Mouse (Mus musculus) midbrain, embryonic 11.5 days (tissue): Measurements from ENCODE around the gene Slc1a5. TPM values are rescaled to one million over a fixed set of nuclear protein-coding genes. Genes with fewer than 3 reads are reported as not detected.

ENCODE experiments used
- ATAC-seq: fragments of 200-750 bp; cut with Nextera tagmentation; 2 replicates; pipeline ENCODE4 v1.8.0; 2017; ENCODE audit warnings: moderate TSS enrichment, moderate library complexity; ENCODE audit not compliant: low FRiP score
- DNase-seq: peaks from one replicate; pipeline ENCODE4 v3.0.0; 2015; ENCODE audit warnings: low spot score; ENCODE audit errors: missing footprints
- H3K27ac ChIP-seq: fragments of 300-500 bp; sonication (generic); 2 replicates; pipeline ENCODE4 v1.5.1; 2014; ENCODE audit warnings: low read depth, low read length
- H3K27me3 ChIP-seq: fragments of 300-500 bp; sonication (generic); 2 replicates; pipeline ENCODE4 v1.6.1; 2014; ENCODE audit warnings: mild to moderate bottlenecking, low read length, moderate library complexity, mixed read lengths; ENCODE audit not compliant: control insufficient read depth, insufficient read depth
- H3K36me3 ChIP-seq: fragments of 300-500 bp; sonication (generic); 2 replicates; pipeline ENCODE4 v1.6.1; 2014; ENCODE audit warnings: mild to moderate bottlenecking, low read length, moderate library complexity, mixed read lengths; ENCODE audit not compliant: control insufficient read depth, insufficient read depth
- H3K4me1 ChIP-seq: fragments of 300-500 bp; sonication (generic); 2 replicates; pipeline ENCODE4 v1.6.1; 2014; ENCODE audit warnings: low read length; ENCODE audit not compliant: control insufficient read depth, insufficient read depth
- H3K4me2 ChIP-seq: fragments of 300-500 bp; sonication (generic); 2 replicates; pipeline ENCODE4 v1.6.1; 2014; ENCODE audit warnings: mild to moderate bottlenecking, moderate library complexity
- H3K4me3 ChIP-seq: fragments of 300-500 bp; sonication (generic); 2 replicates; pipeline ENCODE4 v1.5.1; 2014; ENCODE audit warnings: low read depth, low read length
- H3K9ac ChIP-seq: fragments of 300-500 bp; sonication (generic); 2 replicates; pipeline ENCODE4 v1.6.1; 2014; ENCODE audit warnings: low read length
- H3K9me3 ChIP-seq: fragments of 300-500 bp; sonication (generic); 2 replicates; pipeline ENCODE4 v1.6.1; 2016; ENCODE audit warnings: low read length; ENCODE audit not compliant: control insufficient read depth
- WGBS: fragments of 180-500 bp; shearing (Covaris S2); extraction: QIAGEN DNeasy Blood & Tissue Kit; methylation state at CpG from one replicate; pipeline ENCODE4 v1.1.7; 2014; 5-methylcytosine and 5-hydroxymethylcytosine counted together
- polyA plus RNA-seq: library from polyadenylated mRNA; unstranded; fragments of >200 nt; fragmentation: Nextera tagmentation; extraction: Ambion mirVana; gene quantifications from 2 replicates; pipeline ENCODE4 v1.2.1, GENCODE M21; 2014

The Slc1a5 gene
- polyA plus RNA-seq, 1 experiment from 2014 or later = 23.2 TPM

DNA sequence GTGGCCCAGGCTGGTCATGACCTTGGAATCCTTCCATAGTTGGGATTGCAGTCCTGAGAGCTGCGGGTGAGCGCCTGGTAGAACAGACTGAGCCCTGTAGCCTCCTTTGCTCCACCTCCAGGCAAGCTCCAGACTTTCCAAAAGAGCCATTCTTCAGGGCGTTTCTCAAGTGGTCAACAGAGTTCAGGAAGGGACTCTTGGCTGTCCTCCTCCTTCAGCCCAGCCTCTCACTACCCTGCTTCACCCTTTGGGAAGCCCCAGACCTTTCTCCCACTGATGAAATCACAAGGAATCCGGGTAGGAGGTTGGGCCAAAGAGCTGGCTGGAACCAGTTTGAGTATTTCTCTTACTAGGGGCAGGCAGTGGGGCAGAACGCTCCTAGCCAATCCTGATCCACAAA lies 1.1 kb upstream of the Slc1a5 start:
- H3K27ac ChIP-seq = no peak overlapping the region
- peaks cover 27% of the 10 kb centered on the region for H3K4me1 ChIP-seq
- no peaks in the 10 kb centered on the region; the same call in 1 of the 2 replicates for H3K27me3 ChIP-seq
- H3K9ac ChIP-seq = no peak overlapping the region
- no peaks in the 10 kb centered on the region for H3K36me3 ChIP-seq
- 81% methylated on average over 5 of the region's 5 CpGs for WGBS
- DNase-seq (no peak), ATAC-seq (no peak)
- H3K9me3 ChIP-seq = no peaks in the 10 kb centered on the region
- H3K4me2 ChIP-seq = no peak overlapping the region
- no peak overlapping the region for H3K4me3 ChIP-seq

DNA sequence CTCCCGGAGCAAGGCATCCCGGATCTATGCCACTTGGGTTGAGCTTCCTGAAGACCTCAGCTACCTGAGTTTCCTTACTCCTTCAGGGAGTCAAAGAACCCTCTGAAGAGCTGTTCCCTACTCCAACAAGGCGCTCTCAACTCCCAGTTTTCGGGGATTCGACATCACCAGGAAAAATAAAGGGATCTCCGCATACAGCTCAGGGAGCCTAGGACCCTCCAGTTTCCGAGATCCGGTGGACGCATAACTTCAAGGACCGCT lies 345 bp downstream of the Slc1a5 start:
- H3K4me3 ChIP-seq = peak overlapping the region; percentile 57
- no peaks in the 10 kb centered on the region; the same call in 1 of the 2 replicates for H3K27me3 ChIP-seq
- H3K4me2 ChIP-seq = peak overlapping the region; percentile 98
- WGBS = 0% methylated on average over 10 of the region's 10 CpGs
- no peaks in the 10 kb centered on the region for H3K36me3 ChIP-seq
- peak; percentile 8; the same call in 1 of the 2 replicates for ATAC-seq
- H3K27ac ChIP-seq = no peak overlapping the region
- peak overlapping the region; percentile 66 for H3K9ac ChIP-seq
- peak; percentile 97 for DNase-seq
- H3K9me3 ChIP-seq = no peaks in the 10 kb centered on the region
- peaks cover 27% of the 10 kb centered on the region for H3K4me1 ChIP-seq

DNA sequence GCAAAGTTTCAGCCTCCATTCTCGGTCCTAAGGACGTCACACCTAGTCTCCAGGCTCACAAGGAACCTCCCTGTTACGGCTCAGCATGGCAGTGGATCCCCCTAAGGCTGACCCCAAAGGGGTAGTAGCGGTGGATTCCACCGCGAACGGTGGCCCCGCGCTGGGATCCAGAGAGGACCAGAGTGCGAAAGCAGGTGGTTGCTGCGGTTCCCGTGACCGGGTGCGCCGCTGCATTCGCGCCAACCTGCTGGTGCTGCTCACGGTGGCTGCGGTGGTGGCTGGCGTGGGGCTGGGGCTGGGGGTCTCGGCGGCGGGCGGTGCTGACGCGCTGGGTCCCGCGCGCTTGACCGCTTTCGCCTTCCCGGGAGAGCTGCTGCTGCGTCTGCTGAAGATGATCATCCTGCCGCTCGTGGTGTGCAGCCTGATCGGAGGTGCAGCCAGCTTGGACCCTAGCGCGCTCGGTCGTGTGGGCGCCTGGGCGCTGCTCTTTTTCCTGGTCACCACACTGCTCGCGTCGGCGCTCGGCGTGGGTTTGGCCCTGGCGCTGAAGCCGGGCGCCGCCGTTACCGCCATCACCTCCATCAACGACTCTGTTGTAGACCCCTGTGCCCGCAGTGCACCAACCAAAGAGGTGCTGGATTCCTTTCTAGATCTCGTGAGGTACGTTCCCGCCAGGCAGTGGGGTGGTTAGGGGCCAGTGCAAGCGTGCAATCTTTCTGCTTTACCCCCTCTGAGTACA lies 845 bp downstream of the Slc1a5 start:
- ATAC-seq = peak; percentile 17
- Histone ChIP-seq H3K9ac (peak overlapping the region; percentile 66), H3K27ac (no peak overlapping the region), H3K9me3 (no peaks in the 10 kb centered on the region), H3K4me2 (peak overlapping the region; percentile 98), H3K27me3 (no peaks in the 10 kb centered on the region; the same call in 1 of the 2 replicates), H3K36me3 (no peaks in the 10 kb centered on the region), H3K4me3 (peak overlapping the region; percentile 57), H3K4me1 (peaks cover 27% of the 10 kb centered on the region)
- WGBS = under 1% methylated on average over 60 of the region's 60 CpGs
- DNase-seq = peak; percentile 92

DNA sequence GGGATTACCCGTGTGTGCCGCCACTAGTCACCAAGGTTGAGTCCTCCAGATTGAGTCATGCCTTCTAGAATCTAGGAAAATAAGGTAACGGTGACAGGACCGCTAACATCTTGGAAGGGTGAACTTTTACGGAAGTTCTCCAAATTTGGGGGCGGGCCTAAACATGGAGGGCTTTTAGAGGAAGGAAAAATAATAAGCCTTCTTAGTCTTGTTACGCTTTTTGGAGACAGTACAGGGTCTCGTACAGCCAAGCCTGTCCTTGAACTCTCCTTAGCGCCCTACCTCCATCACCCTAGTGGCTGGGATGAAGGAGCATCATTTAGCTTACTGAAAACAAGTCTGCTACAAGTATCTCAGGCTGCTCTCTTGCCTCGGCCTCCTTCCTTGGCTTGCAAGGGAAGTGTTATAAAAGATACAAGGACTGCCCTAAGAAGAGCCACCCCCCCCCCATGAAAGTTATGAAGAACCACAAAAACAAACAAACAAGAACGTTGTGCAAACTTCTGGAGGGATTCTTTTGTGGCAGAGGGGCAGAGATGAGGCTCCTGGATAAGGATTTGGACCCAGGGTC lies 1.5 kb downstream of the Slc1a5 start:
- Histone ChIP-seq H3K27ac (no peak overlapping the region), H3K4me3 (peak overlapping the region; percentile 57), H3K27me3 (no peaks in the 10 kb centered on the region; the same call in 1 of the 2 replicates), H3K36me3 (no peaks in the 10 kb centered on the region), H3K9ac (peak overlapping the region; percentile 66), H3K9me3 (no peaks in the 10 kb centered on the region), H3K4me1 (peaks cover 27% of the 10 kb centered on the region), H3K4me2 (peak overlapping the region; percentile 98)
- ATAC-seq (no peak), DNase-seq (peak; percentile 90)
- under 1% methylated on average over 11 of the region's 11 CpGs for WGBS

DNA sequence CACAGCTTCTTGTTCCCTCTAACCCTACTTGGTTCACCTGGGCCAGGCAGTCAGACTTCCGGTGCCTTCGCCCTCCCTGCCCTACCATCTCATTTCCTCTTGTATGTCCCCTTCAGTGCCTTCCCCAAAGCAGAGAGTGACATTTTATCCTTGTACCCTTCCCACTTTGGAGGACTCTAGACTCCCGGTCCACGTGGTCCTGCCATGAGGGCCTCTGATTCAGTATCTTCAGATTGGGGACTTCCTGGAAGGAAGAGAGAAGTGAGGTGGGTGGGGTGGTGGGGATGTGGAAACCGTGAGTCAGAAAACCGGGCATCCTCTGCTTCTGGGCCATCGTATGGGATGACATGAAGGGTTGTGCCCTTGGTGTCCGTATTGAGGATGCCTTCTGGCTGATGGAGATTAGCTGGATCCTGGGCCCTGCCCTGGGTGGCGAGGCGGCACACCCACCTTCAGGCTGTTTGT lies 2.1 kb downstream of the Slc1a5 start:
- WGBS = 23% methylated on average over 10 of the region's 10 CpGs
- Histone ChIP-seq H3K9me3 (no peaks in the 10 kb centered on the region), H3K9ac (peak overlapping the region; percentile 46), H3K27me3 (no peaks in the 10 kb centered on the region; the same call in 1 of the 2 replicates), H3K4me3 (peak overlapping the region; percentile 57), H3K4me2 (peak overlapping the region; percentile 98), H3K4me1 (peaks cover 27% of the 10 kb centered on the region), H3K36me3 (no peaks in the 10 kb centered on the region), H3K27ac (no peak overlapping the region)
- ATAC-seq (no peak), DNase-seq (no peak)

DNA sequence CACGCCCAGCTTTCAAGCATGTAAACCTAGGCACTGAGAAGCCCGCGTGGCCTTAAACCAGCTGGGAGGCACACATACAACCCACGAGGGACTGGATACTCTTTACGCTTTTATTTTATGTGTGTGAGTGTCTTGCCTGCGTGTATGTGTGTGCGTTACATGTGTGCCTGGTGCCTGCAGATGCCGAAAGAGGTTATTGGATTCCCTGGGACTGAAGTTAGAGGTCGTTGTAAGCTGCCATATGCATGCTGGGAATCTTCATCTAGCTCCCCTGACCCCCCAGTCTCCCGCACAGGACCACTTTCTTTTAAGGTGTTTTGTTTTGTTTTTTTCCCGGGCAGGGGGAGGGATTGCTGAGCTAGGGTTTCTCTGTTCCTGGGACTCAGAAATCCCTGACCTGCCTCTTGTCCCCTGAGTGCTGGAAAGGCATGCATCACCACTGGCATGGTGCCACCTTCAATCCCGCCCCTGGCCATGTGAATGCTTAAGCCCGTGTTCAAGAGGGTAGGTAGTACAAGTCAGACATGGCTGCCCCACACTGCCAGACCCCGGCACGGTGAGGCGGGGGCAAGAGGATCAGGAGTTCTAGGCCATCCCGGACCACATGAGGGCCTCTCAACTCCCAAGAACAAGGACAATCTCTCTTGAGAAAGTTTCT lies 2.7 kb downstream of the Slc1a5 start:
- no peaks in the 10 kb centered on the region for H3K36me3 ChIP-seq
- ATAC-seq = no peak
- H3K27ac ChIP-seq = no peak overlapping the region
- H3K4me2 ChIP-seq = peak overlapping the region; percentile 98
- H3K9ac ChIP-seq = peak overlapping the region; percentile 46
- no peak for DNase-seq
- H3K27me3 ChIP-seq = no peaks in the 10 kb centered on the region; the same call in 1 of the 2 replicates
- peaks cover 27% of the 10 kb centered on the region for H3K4me1 ChIP-seq
- H3K4me3 ChIP-seq = peak overlapping the region; percentile 57
- 47% methylated on average over 17 of the region's 17 CpGs for WGBS
- no peaks in the 10 kb centered on the region for H3K9me3 ChIP-seq

DNA sequence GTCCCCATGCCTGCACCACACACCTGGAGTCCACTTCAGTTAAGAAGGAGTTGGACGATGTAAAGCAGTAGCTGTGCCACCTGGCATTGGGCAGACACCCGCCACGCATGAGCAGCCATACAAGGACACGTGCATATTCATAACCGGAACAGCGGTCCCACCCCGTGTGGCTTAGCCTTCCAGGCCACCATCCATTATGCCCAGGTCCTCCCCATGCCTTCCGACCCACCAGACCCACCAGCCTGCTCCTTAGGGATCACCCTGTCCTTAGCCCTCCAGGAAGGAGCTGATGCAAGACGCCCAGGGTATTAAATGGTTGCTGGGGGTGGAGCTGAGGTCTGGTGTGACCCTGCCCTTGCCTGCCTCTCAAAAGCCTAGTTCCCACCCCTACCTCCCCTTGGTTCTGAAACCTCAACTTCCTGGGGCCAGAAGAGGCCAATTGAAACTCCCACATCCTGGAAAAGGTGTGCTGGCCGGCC lies 3.4 kb downstream of the Slc1a5 start:
- no peaks in the 10 kb centered on the region; the same call in 1 of the 2 replicates for H3K27me3 ChIP-seq
- peak overlapping the region; percentile 98 for H3K4me2 ChIP-seq
- no peak for DNase-seq
- no peak for ATAC-seq
- WGBS = 71% methylated on average over 10 of the region's 10 CpGs
- no peaks in the 10 kb centered on the region for H3K36me3 ChIP-seq
- H3K9ac ChIP-seq = no peak overlapping the region
- peaks cover 27% of the 10 kb centered on the region for H3K4me1 ChIP-seq
- H3K9me3 ChIP-seq = no peaks in the 10 kb centered on the region
- H3K27ac ChIP-seq = no peak overlapping the region
- H3K4me3 ChIP-seq = no peak overlapping the region

DNA sequence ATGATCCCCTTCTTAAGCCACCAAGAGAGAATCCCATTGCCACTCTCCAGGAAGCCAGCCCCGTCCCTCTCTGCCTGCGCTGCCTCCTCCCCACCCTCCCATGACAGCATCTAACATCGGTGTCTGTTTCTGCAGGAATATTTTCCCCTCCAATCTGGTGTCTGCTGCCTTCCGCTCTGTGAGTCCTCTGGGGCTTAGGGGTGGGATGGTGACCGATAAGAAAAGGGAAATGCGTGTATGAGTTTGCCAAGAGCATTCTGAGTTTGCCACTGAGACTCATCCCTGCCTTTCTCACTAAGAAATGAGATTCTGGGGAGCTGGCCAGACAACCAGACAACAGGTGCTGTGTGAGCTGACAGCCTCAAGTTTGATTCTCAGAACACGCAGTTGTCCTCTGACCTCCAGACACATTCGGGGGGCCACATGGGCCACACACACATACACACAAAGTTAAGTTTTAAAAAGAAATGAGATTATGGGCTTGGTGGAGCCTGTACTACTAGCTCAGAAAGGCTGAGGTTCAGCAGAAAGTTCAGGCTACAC lies 4.5 kb downstream of the Slc1a5 start:
- no peaks in the 10 kb centered on the region; the same call in 1 of the 2 replicates for H3K27me3 ChIP-seq
- ATAC-seq (no peak), DNase-seq (no peak)
- no peak overlapping the region for H3K4me2 ChIP-seq
- no peak overlapping the region for H3K4me3 ChIP-seq
- 92% methylated on average over 8 of the region's 8 CpGs for WGBS
- H3K4me1 ChIP-seq = peaks cover 27% of the 10 kb centered on the region
- H3K36me3 ChIP-seq = 0 out of 2 replicates have a peak, but pooled peaks cover 2% of the 10 kb centered on the region
- H3K27ac ChIP-seq = no peak overlapping the region
- H3K9me3 ChIP-seq = no peaks in the 10 kb centered on the region
- H3K9ac ChIP-seq = no peak overlapping the region
